Mouse (Mus musculus): ENCODE measurements around the gene Tle3. TPM values are rescaled to one million over a fixed set of nuclear protein-coding genes. Genes with fewer than 3 reads are reported as not detected.

Tle3 gene
- polyA plus RNA-seq, 1 experiment from 2014 or later = 16.8 TPM

DNA sequence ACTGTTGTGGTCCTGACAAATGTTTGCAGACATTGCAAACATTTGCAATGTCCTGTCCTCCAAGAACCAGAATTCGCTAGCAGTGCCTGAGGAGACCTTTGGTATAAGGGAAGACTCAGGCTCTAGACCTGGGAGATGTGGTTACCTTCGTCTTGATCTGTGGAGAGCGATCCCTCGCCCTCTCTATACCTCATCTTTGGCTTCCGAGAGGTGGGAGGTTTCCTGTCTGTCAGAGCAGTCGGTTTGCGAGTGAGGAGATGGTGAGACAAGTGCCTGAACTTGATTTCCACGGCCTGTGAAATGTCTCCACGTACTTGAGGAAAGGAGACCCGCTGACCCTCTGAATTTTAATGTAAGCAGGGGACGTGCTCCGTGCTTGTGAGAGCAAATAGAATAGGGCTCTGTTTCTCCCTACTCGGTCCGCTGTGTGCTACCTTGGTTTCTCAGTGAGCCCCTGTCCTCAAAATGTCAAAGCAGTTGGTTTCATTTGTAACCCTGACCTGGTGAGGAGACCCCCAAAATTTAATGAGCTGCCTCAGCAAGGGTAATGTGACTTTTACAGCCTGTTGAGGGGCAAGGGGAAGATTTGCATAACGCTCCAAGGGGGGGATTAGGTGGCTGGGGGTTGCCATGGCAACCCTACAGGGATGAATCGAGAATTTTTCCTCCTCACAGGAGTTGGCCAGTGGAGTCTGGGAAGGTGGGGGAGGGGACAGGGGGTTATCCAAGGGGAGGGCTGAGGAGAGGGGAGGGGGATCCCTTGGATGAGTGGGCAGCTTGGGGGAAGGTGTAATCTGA lies 12.7 kb downstream of the Tle3 start:
- WGBS = 62% methylated on average over 16 of the region's 16 CpGs
- Histone ChIP-seq H3K27ac (replicated peaks) (no peak overlapping the region), H3K36me3 (ENCODE audit: control insufficient read depth, insufficient read depth, low read length) (peaks cover 12% of the 10 kb centered on the region), H3K9ac (ENCODE audit: low read length) (no peak overlapping the region), H3K4me2 (replicated peaks; ENCODE audit: low read depth) (no peak overlapping the region), H3K4me1 (replicated peaks; ENCODE audit: control insufficient read depth, insufficient read depth) (peaks cover 8% of the 10 kb centered on the region; the same call in 1 of the 2 replicates), H3K27me3 (ENCODE audit: control insufficient read depth, insufficient read depth, low read length) (no peaks in the 10 kb centered on the region), H3K9me3 (ENCODE audit: control insufficient read depth, low read length) (no peaks in the 10 kb centered on the region), H3K4me3 (ENCODE audit: low read depth, low read length) (no peak overlapping the region)
- ATAC-seq (ENCODE audit: low FRiP score, low TSS enrichment) (no peak), DNase-seq (ENCODE audit: low spot score) (no peak)
- TF ChIP-seq EP300 (optimal IDR thresholded peaks at IDR 0.05) (no peak), CTCF (IDR thresholded peaks at IDR 0.05; ENCODE audit: low read depth) (no peak)

- Histone ChIP-seq H3K9me3 (ENCODE audit: control insufficient read depth, low read length) (no peaks in the 10 kb centered on the region), H3K4me2 (replicated peaks; ENCODE audit: low read depth) (no peak overlapping the region), H3K27me3 (ENCODE audit: control insufficient read depth, insufficient read depth, low read length) (no peaks in the 10 kb centered on the region), H3K4me1 (replicated peaks; ENCODE audit: control insufficient read depth, insufficient read depth) (peaks cover 8% of the 10 kb centered on the region; the same call in 1 of the 2 replicates), H3K9ac (ENCODE audit: low read length) (no peak overlapping the region), H3K4me3 (ENCODE audit: low read depth, low read length) (no peak overlapping the region), H3K27ac (replicated peaks) (no peak overlapping the region), H3K36me3 (ENCODE audit: control insufficient read depth, insufficient read depth, low read length) (peaks cover 9% of the 10 kb centered on the region)
- TF ChIP-seq EP300 (optimal IDR thresholded peaks at IDR 0.05) = no peak
- TF ChIP-seq CTCF (IDR thresholded peaks at IDR 0.05; ENCODE audit: low read depth) = no peak
- DNase-seq (ENCODE audit: low spot score) = no peak
- 46% methylated on average over 8 of the region's 8 CpGs for WGBS
- ATAC-seq (ENCODE audit: low FRiP score, low TSS enrichment) = no peak
Measured at GRCm38 (mm10) chr9:61385753-61386152, 13.6 kb downstream of the Tle3 start.

GRCm38 (mm10) chr9:61386314-61386713 lies 14.1 kb downstream of the Tle3 start:
- Histone ChIP-seq H3K9me3 (ENCODE audit: control insufficient read depth, low read length) (no peaks in the 10 kb centered on the region), H3K9ac (ENCODE audit: low read length) (no peak overlapping the region), H3K27ac (replicated peaks) (no peak overlapping the region), H3K4me2 (replicated peaks; ENCODE audit: low read depth) (no peak overlapping the region), H3K4me1 (replicated peaks; ENCODE audit: control insufficient read depth, insufficient read depth) (peaks cover 8% of the 10 kb centered on the region; the same call in 1 of the 2 replicates), H3K4me3 (ENCODE audit: low read depth, low read length) (no peak overlapping the region), H3K36me3 (ENCODE audit: control insufficient read depth, insufficient read depth, low read length) (peaks cover 9% of the 10 kb centered on the region), H3K27me3 (ENCODE audit: control insufficient read depth, insufficient read depth, low read length) (no peaks in the 10 kb centered on the region)
- DNase-seq (ENCODE audit: low spot score) (no peak), ATAC-seq (ENCODE audit: low FRiP score, low TSS enrichment) (no peak)
- 85% methylated on average over 2 of the region's 2 CpGs for WGBS
- TF ChIP-seq EP300 (optimal IDR thresholded peaks at IDR 0.05) = no peak
- no peak for TF ChIP-seq CTCF (IDR thresholded peaks at IDR 0.05; ENCODE audit: low read depth)

GRCm38 (mm10) chr9:61387797-61388196 lies 15.6 kb downstream of the Tle3 start:
- Histone ChIP-seq H3K9me3 (ENCODE audit: control insufficient read depth, low read length) (no peaks in the 10 kb centered on the region), H3K4me3 (ENCODE audit: low read depth, low read length) (no peak overlapping the region), H3K27ac (replicated peaks) (no peak overlapping the region), H3K27me3 (ENCODE audit: control insufficient read depth, insufficient read depth, low read length) (no peaks in the 10 kb centered on the region), H3K9ac (ENCODE audit: low read length) (no peak overlapping the region), H3K4me1 (replicated peaks; ENCODE audit: control insufficient read depth, insufficient read depth) (peaks cover 4% of the 10 kb centered on the region; the same call in 1 of the 2 replicates), H3K36me3 (ENCODE audit: control insufficient read depth, insufficient read depth, low read length) (peaks cover 9% of the 10 kb centered on the region), H3K4me2 (replicated peaks; ENCODE audit: low read depth) (no peak overlapping the region)
- whole genome bisulfite sequencing = 83% methylated on average over 5 of the region's 5 CpGs
- DNase-seq (ENCODE audit: low spot score) (no peak), ATAC-seq (ENCODE audit: low FRiP score, low TSS enrichment) (no peak)
- no peak for TF ChIP-seq CTCF (IDR thresholded peaks at IDR 0.05; ENCODE audit: low read depth)
- no peak for TF ChIP-seq EP300 (optimal IDR thresholded peaks at IDR 0.05)

DNA sequence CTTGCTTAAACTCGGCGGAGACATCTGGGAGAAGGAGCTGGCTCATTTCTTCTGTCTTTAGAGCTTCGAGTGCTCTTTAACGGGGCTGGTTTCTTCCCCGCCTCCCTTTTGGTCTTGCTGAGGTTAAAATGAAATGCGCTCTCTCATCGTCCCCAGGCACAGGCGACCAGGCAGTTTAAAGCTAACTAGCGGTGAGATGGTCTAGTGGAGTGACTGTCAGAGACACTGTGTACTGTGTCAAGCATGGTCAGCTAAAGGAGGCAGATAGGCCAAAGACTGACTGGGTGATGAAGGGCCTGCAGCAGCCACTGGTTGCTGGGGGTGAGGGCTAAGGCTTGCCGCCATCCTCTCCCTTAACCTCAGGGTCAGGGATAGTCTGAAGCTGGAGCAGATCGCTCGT lies 16.0 kb downstream of the Tle3 start:
- Histone ChIP-seq H3K27me3 (ENCODE audit: control insufficient read depth, insufficient read depth, low read length) (no peaks in the 10 kb centered on the region), H3K4me3 (ENCODE audit: low read depth, low read length) (no peak overlapping the region), H3K27ac (replicated peaks) (no peak overlapping the region), H3K9me3 (ENCODE audit: control insufficient read depth, low read length) (no peaks in the 10 kb centered on the region), H3K36me3 (ENCODE audit: control insufficient read depth, insufficient read depth, low read length) (peaks cover 7% of the 10 kb centered on the region; the same call in 1 of the 2 replicates), H3K4me2 (replicated peaks; ENCODE audit: low read depth) (no peak overlapping the region), H3K9ac (ENCODE audit: low read length) (no peak overlapping the region), H3K4me1 (replicated peaks; ENCODE audit: control insufficient read depth, insufficient read depth) (peaks cover 4% of the 10 kb centered on the region; the same call in 1 of the 2 replicates)
- ATAC-seq (ENCODE audit: low FRiP score, low TSS enrichment) = no peak
- TF ChIP-seq EP300 (optimal IDR thresholded peaks at IDR 0.05) (no peak), CTCF (IDR thresholded peaks at IDR 0.05; ENCODE audit: low read depth) (no peak)
- 80% methylated on average over 12 of the region's 12 CpGs for WGBS
- DNase-seq (ENCODE audit: low spot score) = no peak
